Mouse (Mus musculus) stomach, embryonic 14.5 days (tissue): ENCODE data around the gene Mapk8. TPM values are rescaled to one million over a fixed set of nuclear protein-coding genes. Genes with fewer than 3 reads are reported as not detected.

Experiments
- ATAC-seq: fragments of 200-750 bp; cut with Nextera tagmentation; 2 replicates; pipeline ENCODE4 v1.8.0; 2017; ENCODE audit warnings: low read depth, moderate TSS enrichment; ENCODE audit not compliant: insufficient number of reproducible peaks, insufficient read depth, low FRiP score
- H3K27ac ChIP-seq: fragments of 300-500 bp; sonication (generic); 2 replicates; pipeline ENCODE4 v1.5.1; 2014; ENCODE audit warnings: mild to moderate bottlenecking, low read length, moderate library complexity, mixed read lengths
- H3K27me3 ChIP-seq: fragments of 300-500 bp; sonication (generic); 2 replicates; pipeline ENCODE4 v1.6.1; 2014; ENCODE audit warnings: low read length, control low read depth, mixed read lengths; ENCODE audit not compliant: control insufficient read depth, insufficient read depth
- H3K36me3 ChIP-seq: fragments of 300-500 bp; sonication (generic); 2 replicates; pipeline ENCODE4 v1.6.1; 2014; ENCODE audit warnings: mild to moderate bottlenecking, control low read depth, low read length, moderate library complexity, mixed read lengths; ENCODE audit not compliant: control insufficient read depth, insufficient read depth
- H3K4me1 ChIP-seq: fragments of 300-500 bp; sonication (generic); 2 replicates; pipeline ENCODE4 v1.6.1; 2014; ENCODE audit warnings: low read length, control low read depth, mixed read lengths; ENCODE audit not compliant: control insufficient read depth, insufficient read depth
- H3K4me2 ChIP-seq: fragments of 300-500 bp; sonication (generic); replicated peaks from 2 replicates; pipeline ENCODE4 v1.6.1; 2014; ENCODE audit warnings: low read depth, low read length, control low read depth
- H3K4me3 ChIP-seq: fragments of 300-500 bp; sonication (generic); 2 replicates; pipeline ENCODE4 v1.5.1; 2014; ENCODE audit warnings: low read depth, low read length, control low read depth
- H3K9ac ChIP-seq: fragments of 300-500 bp; sonication (generic); replicated peaks from 2 replicates; pipeline ENCODE4 v1.6.1; 2014; ENCODE audit warnings: low read depth, mild to moderate bottlenecking, control low read depth, low read length, moderate library complexity, mixed read lengths
- H3K9me3 ChIP-seq: fragments of 300-500 bp; sonication (generic); 2 replicates; pipeline ENCODE4 v1.6.1; 2016; ENCODE audit warnings: low read depth, low read length, control low read depth; ENCODE audit not compliant: control insufficient read depth
- WGBS: fragments of 180-500 bp; shearing (Covaris S2); extraction: QIAGEN DNeasy Blood & Tissue Kit; methylation state at CpG from one replicate; pipeline ENCODE4 v1.1.7; 2014; 5-methylcytosine and 5-hydroxymethylcytosine counted together
- polyA plus RNA-seq: library from polyadenylated mRNA; unstranded; fragments of >200 nt; fragmentation: Nextera tagmentation; extraction: Ambion mirVana; gene quantifications from 2 replicates; pipeline ENCODE4 v1.2.1, GENCODE M21; 2014

Gene Mapk8
- polyA plus RNA-seq, 1 experiment from 2014 or later: 24.2 TPM

GRCm38 (mm10) chr14:33423003-33423402, 24.0 kb downstream of the Mapk8 start:
- ATAC-seq: no peak
- H3K4me3 ChIP-seq: no peak overlapping the region
- no peak overlapping the region for H3K9ac ChIP-seq
- no peaks in the 10 kb centered on the region for H3K27me3 ChIP-seq
- H3K27ac ChIP-seq: no peak overlapping the region
- 81% methylated on average over 1 of the region's 1 CpGs for WGBS
- H3K4me2 ChIP-seq: no peak overlapping the region
- no peaks in the 10 kb centered on the region for H3K36me3 ChIP-seq
- no peaks in the 10 kb centered on the region for H3K9me3 ChIP-seq
- no peaks in the 10 kb centered on the region for H3K4me1 ChIP-seq

- ATAC-seq: no peak
- Histone ChIP-seq H3K9ac (no peak overlapping the region), H3K4me1 (no peaks in the 10 kb centered on the region), H3K36me3 (no peaks in the 10 kb centered on the region), H3K27me3 (no peaks in the 10 kb centered on the region), H3K4me3 (no peak overlapping the region), H3K9me3 (no peaks in the 10 kb centered on the region), H3K27ac (no peak overlapping the region), H3K4me2 (no peak overlapping the region)
- 88% methylated on average over 3 of the region's 3 CpGs for WGBS
Observed at GRCm38 (mm10) chr14:33418311-33418909, 28.5 kb downstream of the Mapk8 start.

- no peaks in the 10 kb centered on the region for H3K9me3 ChIP-seq
- H3K27ac ChIP-seq: no peak overlapping the region
- ATAC-seq: no peak
- no peaks in the 10 kb centered on the region for H3K36me3 ChIP-seq
- H3K9ac ChIP-seq: no peak overlapping the region
- 88% methylated on average over 1 of the region's 1 CpGs for WGBS
- no peak overlapping the region for H3K4me2 ChIP-seq
- H3K27me3 ChIP-seq: no peaks in the 10 kb centered on the region
- H3K4me3 ChIP-seq: no peak overlapping the region
- H3K4me1 ChIP-seq: no peaks in the 10 kb centered on the region
Observed at GRCm38 (mm10) chr14:33415746-33416145, 31.2 kb downstream of the Mapk8 start.

GRCm38 (mm10) chr14:33402331-33402730, 44.6 kb downstream of the Mapk8 start:
- WGBS: 92% methylated on average over 1 of the region's 1 CpGs
- Histone ChIP-seq H3K27ac (no peak overlapping the region), H3K9me3 (no peaks in the 10 kb centered on the region), H3K27me3 (no peaks in the 10 kb centered on the region), H3K4me1 (no peaks in the 10 kb centered on the region), H3K9ac (no peak overlapping the region), H3K4me2 (no peak overlapping the region), H3K36me3 (peaks cover 6% of the 10 kb centered on the region; the same call in 1 of the 2 replicates), H3K4me3 (no peak overlapping the region)
- no peak for ATAC-seq

DNA sequence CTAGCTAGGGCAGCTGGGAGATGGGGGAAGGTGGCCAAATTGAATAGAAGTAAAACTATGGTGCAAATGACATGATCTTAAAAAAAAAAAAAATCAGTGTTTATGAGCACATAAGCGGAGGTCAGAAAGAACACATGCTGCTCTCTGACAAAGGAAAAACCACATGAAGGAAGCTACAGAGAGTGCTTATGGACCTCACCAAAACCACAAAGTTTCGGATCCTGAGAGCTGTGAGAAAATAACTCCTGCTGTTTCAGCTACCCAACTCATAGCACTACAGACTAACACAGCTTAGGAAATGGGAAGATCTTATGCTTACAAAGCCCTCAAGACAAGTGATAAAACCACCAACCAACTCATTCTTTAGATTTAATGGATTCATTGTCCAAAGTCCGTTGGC, 46.9 kb downstream of the Mapk8 start:
- no peak for ATAC-seq
- Histone ChIP-seq H3K36me3 (peaks cover 3% of the 10 kb centered on the region; the same call in 1 of the 2 replicates), H3K4me2 (no peak overlapping the region), H3K4me1 (no peaks in the 10 kb centered on the region), H3K9ac (no peak overlapping the region), H3K27ac (no peak overlapping the region), H3K27me3 (no peaks in the 10 kb centered on the region), H3K4me3 (no peak overlapping the region), H3K9me3 (no peaks in the 10 kb centered on the region)
- 94% methylated on average over 3 of the region's 3 CpGs for WGBS

GRCm38 (mm10) chr14:33398065-33398860, 48.7 kb downstream of the Mapk8 start:
- H3K9ac ChIP-seq: no peak overlapping the region
- no peak overlapping the region for H3K4me2 ChIP-seq
- H3K4me1 ChIP-seq: no peaks in the 10 kb centered on the region
- WGBS: 85% methylated on average over 5 of the region's 5 CpGs
- no peak overlapping the region for H3K4me3 ChIP-seq
- H3K27me3 ChIP-seq: no peaks in the 10 kb centered on the region
- peaks cover 3% of the 10 kb centered on the region; the same call in 1 of the 2 replicates for H3K36me3 ChIP-seq
- H3K9me3 ChIP-seq: no peaks in the 10 kb centered on the region
- no peak for ATAC-seq
- no peak overlapping the region for H3K27ac ChIP-seq

DNA sequence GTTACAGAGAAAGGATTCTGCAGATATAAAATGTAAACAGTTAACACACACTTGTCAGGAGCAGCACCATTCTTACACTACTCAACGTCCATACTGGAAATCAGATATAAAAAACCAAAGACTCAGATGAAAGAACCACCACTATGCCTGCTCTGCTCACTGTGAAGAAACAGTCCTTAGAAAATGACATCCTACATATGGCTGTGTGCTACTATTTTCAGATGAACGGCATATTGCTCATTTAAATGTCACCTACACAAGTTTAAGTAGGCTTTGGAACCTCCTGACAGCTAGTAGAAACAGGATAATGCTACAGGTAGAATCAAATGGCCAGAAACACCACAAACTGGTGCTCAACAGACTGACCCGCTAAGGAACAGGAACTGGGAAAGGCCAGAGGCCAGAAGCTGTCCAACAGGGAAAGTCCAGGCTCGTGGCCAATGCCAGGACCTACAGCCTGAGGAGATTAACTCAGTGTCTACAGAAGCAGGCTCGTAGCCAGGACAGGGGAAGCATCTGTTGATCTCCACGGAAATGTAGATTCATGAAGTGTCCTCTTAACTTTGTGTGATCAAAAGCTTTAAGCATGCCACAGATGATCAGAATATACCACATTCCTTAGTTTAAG, 66.0 kb downstream of the Mapk8 start:
- ATAC-seq: no peak
- Histone ChIP-seq H3K9ac (no peak overlapping the region), H3K4me1 (no peaks in the 10 kb centered on the region), H3K36me3 (peaks cover 13% of the 10 kb centered on the region), H3K4me3 (no peak overlapping the region), H3K9me3 (no peaks in the 10 kb centered on the region), H3K4me2 (no peak overlapping the region), H3K27me3 (no peaks in the 10 kb centered on the region), H3K27ac (no peak overlapping the region)
- 83% methylated on average over 6 of the region's 6 CpGs for WGBS

DNA sequence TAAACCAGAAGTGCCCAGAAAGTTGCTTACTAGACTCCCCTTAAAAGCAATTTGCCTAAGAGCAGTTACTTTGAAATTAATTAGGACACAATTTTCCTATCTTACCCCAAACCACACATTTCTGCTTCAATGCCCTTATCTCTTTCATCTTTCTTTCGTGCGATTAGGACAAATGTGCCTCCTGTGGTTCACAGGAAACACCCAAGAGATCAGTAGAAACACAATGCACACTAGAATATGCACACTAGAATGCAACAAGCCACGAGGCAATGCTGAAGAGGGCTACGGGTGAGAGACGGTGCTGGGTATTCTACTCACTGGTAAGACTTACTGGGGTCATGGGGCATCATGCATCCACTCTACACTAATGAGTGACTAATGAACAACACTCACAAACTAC, 68.2 kb downstream of the Mapk8 start:
- Histone ChIP-seq H3K4me1 (no peaks in the 10 kb centered on the region), H3K4me3 (no peak overlapping the region), H3K27ac (no peak overlapping the region), H3K4me2 (no peak overlapping the region), H3K36me3 (peaks cover 3% of the 10 kb centered on the region; the same call in 1 of the 2 replicates), H3K9me3 (no peaks in the 10 kb centered on the region), H3K9ac (no peak overlapping the region), H3K27me3 (no peaks in the 10 kb centered on the region)
- 90% methylated on average over 5 of the region's 5 CpGs for WGBS
- ATAC-seq: no peak
